Mouse (Mus musculus): Measurements from ENCODE around the gene Kit.

GRCm38 (mm10) chr5:75579646-75580268 lies 5.0 kb downstream of the Kit start:
- TF ChIP-seq CTCF (IDR thresholded peaks at IDR 0.05; ENCODE audit: low read depth): no peak
- TF ChIP-seq EP300 (IDR thresholded peaks at IDR 0.05; ENCODE audit: low read depth): peak; percentile 46; the same call in 1 of the 2 replicates
